ENCODE assay signal across 9 mouse cellular contexts in genomic region chr13:59820836-59821235, GRCm38 (mm10). TPM values are rescaled to one million over a fixed set of nuclear protein-coding genes. Genes with fewer than 3 reads are reported as not detected.
DNase-seq lines count a peak whose midpoint lies in the region; ATAC-seq and TF ChIP-seq lines count a peak whose summit lies in the region.
"Had no signal": no experiment of that assay in that cellular context is flagged by ENCODE, and none has a peak within 500 bp of the region (broad histone marks: within the 10 kb centered on the region; RNA-seq: fewer than 3 reads in every experiment).

No protein-coding gene starts in this region.

- H3K27ac ChIP-seq in kidney, embryonic 16.5 days (ENCODE audit: low read length) = no peak overlapping the region
- no peak overlapping the region for H3K27ac ChIP-seq in forebrain, embryonic 14.5 days (ENCODE audit: low read depth, low read length)
- H3K27ac ChIP-seq in liver, embryonic 14.5 days = peak overlapping the region; percentile 69

- no peak for TF ChIP-seq EP300 in liver, embryonic 14.5 days (IDR thresholded peaks at IDR 0.05; ENCODE audit: low read depth)

- no peaks in the 10 kb centered on the region for H3K9me3 ChIP-seq in kidney, embryonic 16.5 days (ENCODE audit: low read length)
- H3K9me3 ChIP-seq in forebrain, embryonic 14.5 days (replicated peaks; ENCODE audit: control insufficient read depth, low read length) = no peaks in the 10 kb centered on the region
- H3K9me3 ChIP-seq in liver, embryonic 14.5 days (ENCODE audit: control insufficient read depth, low read length) = no peaks in the 10 kb centered on the region

- H3K9ac ChIP-seq in kidney, embryonic 16.5 days (replicated peaks; ENCODE audit: low read length) = 0 out of 2 replicates have a peak overlapping the region, but pooled peaks have one; percentile 16
- no peak overlapping the region; the same call in 1 of the 2 replicates for H3K9ac ChIP-seq in forebrain, embryonic 14.5 days (ENCODE audit: low read length)
- H3K9ac ChIP-seq in liver, embryonic 14.5 days (replicated peaks) = peak overlapping the region; percentile 95

- peaks cover 13% of the 10 kb centered on the region for H3K36me3 ChIP-seq in kidney, embryonic 16.5 days (ENCODE audit: insufficient read depth, low read length)
- H3K36me3 ChIP-seq in forebrain, embryonic 14.5 days (ENCODE audit: control insufficient read depth, insufficient read depth, low read length) = peaks cover 33% of the 10 kb centered on the region
- peaks cover 61% of the 10 kb centered on the region for H3K36me3 ChIP-seq in liver, embryonic 14.5 days (replicated peaks; ENCODE audit: control insufficient read depth, insufficient read depth, low read depth)

- peak overlapping the region; percentile 66; the same call in 1 of the 2 replicates for H3K4me2 ChIP-seq in kidney, embryonic 16.5 days (replicated peaks; ENCODE audit: low read depth, low read length)
- peak overlapping the region; percentile 74; the same call in 1 of the 2 replicates for H3K4me2 ChIP-seq in forebrain, embryonic 14.5 days (ENCODE audit: low read length)
- H3K4me2 ChIP-seq in liver, embryonic 14.5 days (ENCODE audit: low read depth) = peak overlapping the region; percentile 98

- ATAC-seq in kidney, embryonic 16.5 days (ENCODE audit: low FRiP score, low TSS enrichment) = no peak
- no peak for ATAC-seq in forebrain, embryonic 14.5 days
- no peak for ATAC-seq in liver, embryonic 14.5 days (ENCODE audit: insufficient read depth)

- H3K4me3 ChIP-seq in kidney, embryonic 16.5 days (ENCODE audit: low read length) = peak overlapping the region; percentile 13; the same call in 1 of the 2 replicates
- no peak overlapping the region for H3K4me3 ChIP-seq in forebrain, embryonic 14.5 days (ENCODE audit: low read depth, low read length)
- peak overlapping the region; percentile 76 to 78 for H3K4me3 ChIP-seq in liver, embryonic 14.5 days (ENCODE audit: insufficient read depth in 1 of 2, low read depth in 2 of 2, low read length in 2 of 2)

- no peak for DNase-seq in kidney, postnatal 36 days
- DNase-seq in MEL-GATA-1-ER (ENCODE audit: extremely low read depth, low read depth) = peak; percentile 78
- no peak for DNase-seq in forebrain, embryonic 14.5 days (ENCODE audit: low spot score)
- DNase-seq in liver, embryonic 14.5 days (ENCODE audit: low read depth in 3 of 3, low spot score in 3 of 3) = no peak
- no peak for DNase-seq in cerebellum, adult 11 months
- no peak for DNase-seq in right cerebral cortex, postnatal 4 days
- no peak for DNase-seq in layer of hippocampus, adult 18-20 months (ENCODE audit: low spot score in 2 of 2)
- DNase-seq: kidney, postnatal 4 days had no signal

- WGBS in kidney, embryonic 16.5 days = 77% methylated on average over 3 of the region's 3 CpGs
- 83% methylated on average over 3 of the region's 3 CpGs for WGBS in forebrain, embryonic 14.5 days
- WGBS in liver, embryonic 14.5 days (ENCODE audit: insufficient replicate concordance) = 6% methylated on average over 3 of the region's 3 CpGs

- peaks cover 32% of the 10 kb centered on the region for H3K4me1 ChIP-seq in kidney, embryonic 16.5 days (ENCODE audit: insufficient read depth, low read length)
- peaks cover 20% of the 10 kb centered on the region for H3K4me1 ChIP-seq in forebrain, embryonic 14.5 days (ENCODE audit: control insufficient read depth, insufficient read depth, low read length)
- peaks cover 33% of the 10 kb centered on the region in 2 experiments for H3K4me1 ChIP-seq in liver, embryonic 14.5 days (replicated peaks; ENCODE audit: control insufficient read depth in 2 of 2, insufficient read depth in 2 of 2, low read length in 1 of 2)

- no peaks in the 10 kb centered on the region for H3K27me3 ChIP-seq in kidney, embryonic 16.5 days (ENCODE audit: insufficient read depth, low read length)
- no peaks in the 10 kb centered on the region for H3K27me3 ChIP-seq in forebrain, embryonic 14.5 days (replicated peaks; ENCODE audit: control insufficient read depth, insufficient read depth, low read length)
- H3K27me3 ChIP-seq in liver, embryonic 14.5 days (ENCODE audit: control insufficient read depth, insufficient read depth, low read length) = no peaks in the 10 kb centered on the region

- TF ChIP-seq CTCF in liver, embryonic 14.5 days (IDR thresholded peaks at IDR 0.05; ENCODE audit: low read depth) = no peak

RNA-seq across cellular contexts. Expression of gene Tut7, which starts 2.1 kb away (rescaled TPM):
- polyA plus RNA-seq in kidney, embryonic 16.5 days (2015; fragmentation: Nextera tagmentation; extraction: Ambion mirVana) = 43.0 and 47.2 TPM in 2 replicates
- 33.5 and 43.0 TPM in 2 replicates for polyA plus RNA-seq in forebrain, embryonic 14.5 days (2014; fragmentation: Nextera tagmentation; extraction: Ambion mirVana)
- 21.7 and 40.3 TPM in 2 replicates for polyA plus RNA-seq in liver, embryonic 14.5 days (2012; rRNA removed)
- polyA plus RNA-seq in liver, embryonic 14.5 days (2014; fragmentation: Nextera tagmentation; extraction: Ambion mirVana) = 45.3 and 47.0 TPM in 2 replicates
- total RNA-seq in layer of hippocampus, adult 18-20 months (2021) = 10 to 100 TPM; 55.0 to 58.0 TPM

RNA-seq across cellular contexts. Expression of gene Gm49354, which starts 38.8 kb away (rescaled TPM):
- not detected in 2 replicates for polyA plus RNA-seq in kidney, embryonic 16.5 days (2015; fragmentation: Nextera tagmentation; extraction: Ambion mirVana)
- polyA plus RNA-seq in forebrain, embryonic 14.5 days (2014; fragmentation: Nextera tagmentation; extraction: Ambion mirVana) = not detected in 2 replicates
- 0.35 TPM in 1 of 2 replicates, not detected in the other for polyA plus RNA-seq in liver, embryonic 14.5 days (2012; rRNA removed)
- polyA plus RNA-seq in liver, embryonic 14.5 days (2014; fragmentation: Nextera tagmentation; extraction: Ambion mirVana) = not detected in 2 replicates
- total RNA-seq in layer of hippocampus, adult 18-20 months (2021) = not detected

RNA-seq across cellular contexts. Expression of gene Isca1, which starts 51.2 kb away (rescaled TPM):
- polyA plus RNA-seq in kidney, embryonic 16.5 days (2015; fragmentation: Nextera tagmentation; extraction: Ambion mirVana) = 142 and 150 TPM in 2 replicates
- 178 and 191 TPM in 2 replicates for polyA plus RNA-seq in forebrain, embryonic 14.5 days (2014; fragmentation: Nextera tagmentation; extraction: Ambion mirVana)
- 120 and 138 TPM in 2 replicates for polyA plus RNA-seq in liver, embryonic 14.5 days (2012; rRNA removed)
- polyA plus RNA-seq in liver, embryonic 14.5 days (2014; fragmentation: Nextera tagmentation; extraction: Ambion mirVana) = 252 and 281 TPM in 2 replicates
- total RNA-seq in layer of hippocampus, adult 18-20 months (2021) = 100 to 1,000 TPM; 151 to 155 TPM
